Mouse (Mus musculus) brain, embryonic 14.5 days (tissue): ENCODE results near the gene 2810459M11Rik. TPM values are rescaled to one million over a fixed set of nuclear protein-coding genes. Genes with fewer than 3 reads are reported as not detected.
"Not testable (repeated sequence)": the region's sequence is repeated elsewhere in the genome, so short reads cannot be mapped to it uniquely, and the experiment has no call there.

Experiments
- DNase-seq: peaks from one replicate; pipeline ENCODE4 v3.0.0-alpha.2; 2011; ENCODE audit warnings: low read depth
- CTCF ChIP-seq: fragments of 200-500 bp; IDR thresholded peaks from 2 replicates; pipeline ENCODE4 v1.5.1; 2012; ENCODE audit warnings: inconsistent platforms, mild to moderate bottlenecking, moderate library complexity, borderline replicate concordance; ENCODE audit not compliant: insufficient read depth, insufficient read length; ENCODE audit errors: extremely low read depth
- POLR2A ChIP-seq: fragments of 200-500 bp; IDR thresholded peaks from 2 replicates; pipeline ENCODE4 v1.6.1; 2012; ENCODE audit warnings: mild to moderate bottlenecking, inconsistent platforms, borderline replicate concordance; ENCODE audit not compliant: poor library complexity, insufficient read depth, insufficient read length, severe bottlenecking; ENCODE audit errors: extremely low read depth
- polyA plus RNA-seq: library from polyadenylated mRNA; depleted of rRNA; stranded (reverse); fragments of >200 nt; gene quantifications from 2 replicates; pipeline ENCODE4 v1.2.3, GENCODE M21; 2012; rRNA removed

The 2810459M11Rik gene
- 7.7 and 9.4 TPM in 2 replicates for polyA plus RNA-seq

- peak; percentile 56 for DNase-seq
- no peak for TF ChIP-seq CTCF
- TF ChIP-seq POLR2A: no peak
Measured at GRCm38 (mm10) chr1:86045848-86046805, at the start of gene 2810459M11Rik. TSS of gene 2810459M11Rik (plus strand) at chr1:86045863.

GRCm38 (mm10) chr1:85997221-85997620 is 48.4 kb upstream of the 2810459M11Rik start:
- no peak for TF ChIP-seq POLR2A
- no peak for DNase-seq

- no peak for TF ChIP-seq CTCF
- TF ChIP-seq POLR2A: no peak
Measured at GRCm38 (mm10) chr1:85998012-85998411, 47.7 kb upstream of the 2810459M11Rik start.

GRCm38 (mm10) chr1:85999853-86000570 is 45.7 kb upstream of the 2810459M11Rik start:
- DNase-seq: no peak
- no peak for TF ChIP-seq CTCF
- TF ChIP-seq POLR2A: no peak

More at GRCm38 (mm10) chr1:85998012-85998411, 47.7 kb upstream of the 2810459M11Rik start:
- no peak for DNase-seq

- no peak for DNase-seq
- TF ChIP-seq POLR2A: no peak
- no peak for TF ChIP-seq CTCF
Measured at GRCm38 (mm10) chr1:86005540-86005939, 40.1 kb upstream of the 2810459M11Rik start.

- no peak for DNase-seq
- no peak for TF ChIP-seq POLR2A
- TF ChIP-seq CTCF: no peak
Measured at GRCm38 (mm10) chr1:86006040-86006439, 39.6 kb upstream of the 2810459M11Rik start.

- TF ChIP-seq CTCF: peak; percentile 93
- TF ChIP-seq POLR2A: no peak
- DNase-seq: peak; percentile 96
Measured at GRCm38 (mm10) chr1:86007778-86008177, 37.9 kb upstream of the 2810459M11Rik start.

GRCm38 (mm10) chr1:86015758-86016157 is 29.9 kb upstream of the 2810459M11Rik start:
- DNase-seq: not testable (repeated sequence)

GRCm38 (mm10) chr1:86016516-86016915 is 29.1 kb upstream of the 2810459M11Rik start, which contains the start of gene Spata3:
TSS of gene Spata3 (plus strand) at chr1:86016816.
- no peak for TF ChIP-seq CTCF
- no peak for TF ChIP-seq POLR2A
- no peak for DNase-seq

GRCm38 (mm10) chr1:86018235-86019055 is 27.2 kb upstream of the 2810459M11Rik start:
- DNase-seq: peak; percentile 92
- TF ChIP-seq CTCF (peak; percentile 62), POLR2A (no peak)

- TF ChIP-seq CTCF (peak; percentile 31; the same call in 1 of the 2 replicates), POLR2A (no peak)
- no peak for DNase-seq
Measured at GRCm38 (mm10) chr1:86021365-86021989, 24.2 kb upstream of the 2810459M11Rik start.
